Mouse (Mus musculus): ENCODE measurements around the gene Faim.

Gene Faim

GRCm38 (mm10) chr9:98976081-98976480 lies 10.1 kb upstream of the Faim start:
- no peak for DNase-seq

GRCm38 (mm10) chr9:98976520-98976919 lies 9.7 kb upstream of the Faim start:
- DNase-seq: no peak

- peak; percentile 90 for DNase-seq
Observed at GRCm38 (mm10) chr9:98979431-98980416, 6.4 kb upstream of the Faim start.

- DNase-seq: no peak
Observed at GRCm38 (mm10) chr9:98986476-98987096, 413 bp downstream of the Faim start.

GRCm38 (mm10) chr9:98987131-98987530 lies 958 bp downstream of the Faim start:
- DNase-seq: no peak

- DNase-seq: no peak
Observed at GRCm38 (mm10) chr9:98994103-98994502, 7.9 kb downstream of the Faim start.

GRCm38 (mm10) chr9:98999881-99000339 lies 13.7 kb downstream of the Faim start:
- DNase-seq: no peak

- DNase-seq: no peak
Observed at GRCm38 (mm10) chr9:99001326-99001725, 15.2 kb downstream of the Faim start.

GRCm38 (mm10) chr9:99009069-99009897 lies 23.1 kb downstream of the Faim start:
- no peak for DNase-seq

- DNase-seq: no peak
Observed at GRCm38 (mm10) chr9:99009898-99010199, 23.7 kb downstream of the Faim start.

- peak; percentile 5 for DNase-seq
Observed at GRCm38 (mm10) chr9:99016301-99016700, 30.1 kb downstream of the Faim start.

- no peak for DNase-seq
Observed at GRCm38 (mm10) chr9:99016759-99017158, 30.6 kb downstream of the Faim start.

- peak; percentile 17 for DNase-seq
Observed at GRCm38 (mm10) chr9:99017679-99018078, 31.5 kb downstream of the Faim start.

- no peak for DNase-seq
Observed at GRCm38 (mm10) chr9:99021166-99021565, 35.0 kb downstream of the Faim start.

- DNase-seq: no peak
Observed at GRCm38 (mm10) chr9:99021751-99022150, 35.6 kb downstream of the Faim start.

GRCm38 (mm10) chr9:99032031-99032430 lies 45.9 kb downstream of the Faim start:
- DNase-seq: no peak

GRCm38 (mm10) chr9:99034111-99034510 lies 47.9 kb downstream of the Faim start:
- DNase-seq: no peak

- DNase-seq: no peak
Observed at GRCm38 (mm10) chr9:99035575-99035974, 49.4 kb downstream of the Faim start, which contains the start of gene Gm1123. TSS of gene Gm1123 (minus strand) at chr9:99035715.

- no peak for DNase-seq
Observed at GRCm38 (mm10) chr9:99041994-99042393, 55.8 kb downstream of the Faim start.

- DNase-seq: no peak
Observed at GRCm38 (mm10) chr9:99042641-99043040, 56.5 kb downstream of the Faim start.

- DNase-seq: no peak
Observed at GRCm38 (mm10) chr9:99044761-99045160, 58.6 kb downstream of the Faim start.

- no peak for DNase-seq
Observed at GRCm38 (mm10) chr9:99048724-99049250, 62.6 kb downstream of the Faim start.

GRCm38 (mm10) chr9:99049760-99050159 lies 63.6 kb downstream of the Faim start:
- no peak for DNase-seq
